Mouse (Mus musculus) intestine, embryonic 15.5 days (tissue): Measurements from ENCODE around the gene Klhl7. TPM values are rescaled to one million over a fixed set of nuclear protein-coding genes. Genes with fewer than 3 reads are reported as not detected.
A peak's percentile ranks its signal among the peaks of the same experiment; 100 is the strongest.

Experiments
- ATAC-seq: fragments of 200-750 bp; cut with Nextera tagmentation; 2 replicates; pipeline ENCODE4 v1.8.0; 2017; ENCODE audit warnings: moderate TSS enrichment, moderate library complexity
- H3K27ac ChIP-seq: fragments of 300-500 bp; sonication (generic); 2 replicates; pipeline ENCODE4 v1.5.1; 2015; ENCODE audit warnings: mild to moderate bottlenecking, inconsistent platforms
- H3K27me3 ChIP-seq: fragments of 300-500 bp; sonication (generic); replicated peaks from 2 replicates; pipeline ENCODE4 v1.6.1; 2015; ENCODE audit warnings: inconsistent platforms
- H3K36me3 ChIP-seq: fragments of 300-500 bp; sonication (generic); 2 replicates; pipeline ENCODE4 v1.6.1; 2015; ENCODE audit warnings: inconsistent platforms
- H3K4me1 ChIP-seq: fragments of 300-500 bp; sonication (generic); replicated peaks from 2 replicates; pipeline ENCODE4 v1.6.1; 2015; ENCODE audit warnings: inconsistent platforms
- H3K4me2 ChIP-seq: fragments of 300-500 bp; sonication (generic); replicated peaks from 2 replicates; pipeline ENCODE4 v1.6.1; 2015; ENCODE audit warnings: mild to moderate bottlenecking, inconsistent platforms
- H3K4me3 ChIP-seq: fragments of 300-500 bp; sonication (generic); replicated peaks from 2 replicates; pipeline ENCODE4 v1.5.1; 2015; ENCODE audit warnings: inconsistent platforms
- H3K9ac ChIP-seq: fragments of 300-500 bp; sonication (generic); 2 replicates; pipeline ENCODE4 v1.6.1; 2015; ENCODE audit warnings: inconsistent platforms
- H3K9me3 ChIP-seq: fragments of 300-500 bp; sonication (generic); 2 replicates; pipeline ENCODE4 v1.6.1; 2016; ENCODE audit warnings: inconsistent platforms
- WGBS: fragments of 180-500 bp; shearing (Covaris S2); methylation state at CpG from one replicate; pipeline ENCODE4 v1.1.7; 2015; 5-methylcytosine and 5-hydroxymethylcytosine counted together
- polyA plus RNA-seq: library from polyadenylated mRNA; unstranded; fragments of >200 nt; fragmentation: Nextera tagmentation; extraction: Ambion mirVana; gene quantifications from 2 replicates; pipeline ENCODE4 v1.2.1, GENCODE M21; 2015

The Klhl7 gene
- polyA plus RNA-seq, 1 experiment from 2014 or later, result 39.5 TPM

DNA sequence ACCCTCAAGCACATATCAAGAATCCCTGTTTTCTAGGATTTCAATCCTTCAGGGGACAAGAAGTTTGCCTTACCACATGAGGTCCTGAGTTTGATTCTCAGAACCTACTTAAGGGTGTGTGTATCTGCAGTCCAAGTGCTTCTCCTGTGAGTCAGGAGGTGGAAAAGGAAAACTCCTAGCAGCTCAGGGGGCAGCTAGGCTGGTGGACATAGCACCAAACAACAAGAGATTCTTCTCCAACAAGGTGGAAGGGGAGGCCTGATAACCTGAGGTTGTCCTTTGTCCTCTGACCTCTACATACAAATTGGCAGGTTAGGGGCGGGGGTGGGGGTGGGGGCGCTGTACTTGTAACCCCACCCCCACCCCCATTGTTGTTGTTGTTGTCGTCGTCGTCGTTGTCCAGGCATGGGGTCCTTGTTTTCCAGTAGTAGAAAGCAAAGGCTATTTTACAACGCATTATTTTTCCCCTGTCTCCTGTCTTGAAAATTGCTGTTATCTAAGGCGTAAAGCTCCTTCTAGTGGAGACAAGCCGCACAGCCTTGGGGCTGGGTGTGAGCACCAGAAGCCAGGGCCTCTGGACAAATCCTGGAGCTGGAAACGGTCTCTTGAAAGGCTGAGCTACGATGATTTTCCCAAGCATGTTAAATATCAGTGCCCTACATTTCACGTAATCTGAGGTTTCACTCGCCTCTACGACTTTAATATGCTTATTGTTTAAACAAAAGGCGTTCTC lies 23.3 kb upstream of the Klhl7 start:
- Histone ChIP-seq H3K9ac (no peak overlapping the region), H3K4me2 (peak overlapping the region; percentile 50), H3K4me3 (peak overlapping the region; percentile 28), H3K27ac (0 out of 2 replicates have a peak overlapping the region, but pooled peaks have one; percentile 48), H3K4me1 (no peaks in the 10 kb centered on the region), H3K9me3 (no peaks in the 10 kb centered on the region), H3K27me3 (0 out of 2 replicates have a peak, but pooled peaks cover 3% of the 10 kb centered on the region), H3K36me3 (no peaks in the 10 kb centered on the region)
- 2% methylated on average over 15 of the region's 15 CpGs for WGBS
- ATAC-seq, result peak; percentile 85

DNA sequence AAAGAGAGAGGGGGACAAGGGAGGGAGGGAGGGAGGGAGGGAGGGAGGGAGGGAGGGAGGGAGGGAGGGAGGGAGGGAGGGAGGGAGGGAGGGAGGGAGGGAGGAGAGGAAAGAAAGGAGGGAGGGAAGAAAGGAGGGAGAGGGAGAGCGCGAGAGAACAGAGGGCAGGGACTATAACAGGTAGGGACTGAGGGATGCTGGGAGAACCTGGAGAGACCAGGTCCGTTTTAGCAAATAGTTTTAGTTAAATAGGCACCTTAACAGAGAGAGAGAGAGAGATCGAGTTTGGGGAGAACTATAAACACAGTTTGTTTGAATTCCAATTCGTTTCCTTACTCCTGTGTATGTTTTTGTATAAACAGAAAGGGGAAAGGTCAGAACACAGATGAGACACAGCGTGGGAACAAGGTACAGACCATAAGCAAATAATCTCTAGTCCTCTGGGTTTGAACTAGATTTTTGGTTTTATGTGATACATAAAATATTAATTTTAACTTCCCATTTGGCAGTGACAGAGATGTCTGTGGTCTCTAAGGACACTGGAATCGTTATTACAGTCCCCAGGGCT lies 22.6 kb upstream of the Klhl7 start:
- ATAC-seq, result no peak
- 12% methylated on average over 7 of the region's 7 CpGs for WGBS
- Histone ChIP-seq H3K36me3 (no peaks in the 10 kb centered on the region), H3K9me3 (no peaks in the 10 kb centered on the region), H3K4me3 (peak overlapping the region; percentile 28; the same call in 1 of the 2 replicates), H3K4me1 (no peaks in the 10 kb centered on the region), H3K4me2 (peak overlapping the region; percentile 50; the same call in 1 of the 2 replicates), H3K27ac (no peak overlapping the region), H3K27me3 (0 out of 2 replicates have a peak, but pooled peaks cover 3% of the 10 kb centered on the region), H3K9ac (no peak overlapping the region)

DNA sequence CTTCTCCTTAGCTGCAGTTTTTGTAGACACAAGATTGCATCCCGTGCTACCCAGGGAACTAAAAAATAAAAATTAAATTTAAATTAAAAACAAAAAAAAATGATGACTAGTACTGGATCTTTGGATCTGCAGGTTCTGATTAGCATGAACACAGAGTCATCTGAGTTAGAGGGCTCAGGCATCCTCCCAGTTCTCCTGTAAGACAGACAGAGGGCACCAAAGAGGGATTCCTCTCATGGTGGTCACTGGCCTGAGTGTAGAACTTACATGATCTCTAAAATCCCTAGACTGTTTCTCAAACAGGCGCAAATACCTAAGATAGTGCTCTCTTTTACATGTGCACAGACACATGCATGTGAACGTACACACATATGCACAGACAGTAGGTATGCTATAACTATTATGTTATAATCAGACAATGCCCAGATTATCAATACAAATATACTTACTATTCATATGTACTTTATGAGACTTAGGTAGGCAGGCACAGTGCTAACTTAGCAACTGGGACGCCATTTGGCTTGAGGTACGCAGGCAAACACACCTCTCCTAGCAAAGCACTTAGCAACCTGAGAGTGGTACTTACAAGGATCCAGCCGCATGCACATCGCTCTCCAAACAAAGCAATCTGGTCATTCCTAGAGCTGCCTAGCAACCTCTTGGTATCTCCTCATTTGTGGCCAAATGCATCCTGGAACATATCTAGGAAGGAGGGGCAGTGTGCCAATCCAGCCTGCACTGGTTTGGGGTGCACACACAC lies 21.8 kb upstream of the Klhl7 start:
- Histone ChIP-seq H3K4me3 (no peak overlapping the region), H3K9ac (no peak overlapping the region), H3K27me3 (0 out of 2 replicates have a peak, but pooled peaks cover 3% of the 10 kb centered on the region), H3K4me2 (no peak overlapping the region), H3K36me3 (no peaks in the 10 kb centered on the region), H3K9me3 (no peaks in the 10 kb centered on the region), H3K4me1 (no peaks in the 10 kb centered on the region), H3K27ac (no peak overlapping the region)
- 0 out of 2 replicates have a peak, but pooled peaks have one; percentile 28 for ATAC-seq
- 75% methylated on average over 7 of the region's 7 CpGs for WGBS

DNA sequence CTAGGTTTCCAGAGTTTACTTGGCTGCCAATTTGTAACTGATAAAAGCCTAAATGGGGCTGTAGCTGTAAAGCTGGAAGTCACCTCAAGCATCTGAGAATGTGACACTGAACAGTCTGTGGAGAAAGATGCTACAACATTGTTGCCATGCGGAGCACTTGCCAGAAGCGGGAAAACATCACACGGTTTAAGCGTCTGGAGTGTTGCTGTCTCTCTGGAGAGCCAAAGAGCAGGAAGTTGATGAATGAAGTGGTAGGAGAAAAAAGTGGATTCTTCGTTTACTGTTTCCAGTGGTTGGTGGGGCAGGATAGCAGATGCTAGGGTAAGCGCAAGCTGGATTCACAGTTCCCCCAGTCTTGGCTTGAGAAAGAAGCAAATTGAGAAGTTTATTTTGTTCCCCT lies 19.6 kb upstream of the Klhl7 start:
- Histone ChIP-seq H3K27ac (no peak overlapping the region), H3K36me3 (no peaks in the 10 kb centered on the region), H3K4me2 (no peak overlapping the region), H3K4me1 (no peaks in the 10 kb centered on the region), H3K27me3 (0 out of 2 replicates have a peak, but pooled peaks cover 3% of the 10 kb centered on the region), H3K9ac (no peak overlapping the region), H3K4me3 (no peak overlapping the region), H3K9me3 (no peaks in the 10 kb centered on the region)
- WGBS, result 47% methylated on average over 6 of the region's 6 CpGs
- ATAC-seq, result no peak

DNA sequence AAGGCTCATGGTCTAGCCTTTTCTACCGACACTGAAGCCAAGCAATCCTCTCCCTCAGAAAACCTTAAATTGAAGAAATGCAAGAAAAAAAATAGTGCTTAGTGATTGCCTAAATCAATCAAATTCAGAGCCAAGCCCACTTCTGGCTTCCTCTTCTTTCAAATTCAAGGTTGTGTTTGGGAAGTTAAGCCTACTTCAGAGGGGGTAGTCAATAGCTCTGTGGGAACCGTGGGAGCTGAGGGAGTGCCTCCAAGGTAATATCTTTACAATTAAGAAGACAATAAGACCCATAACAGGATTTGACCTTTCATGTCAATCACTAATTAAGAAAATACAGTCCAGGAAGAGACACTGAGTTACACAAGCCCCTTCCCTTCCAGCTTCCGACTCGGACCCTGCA lies 15.6 kb upstream of the Klhl7 start:
- 84% methylated on average over 4 of the region's 4 CpGs for WGBS
- Histone ChIP-seq H3K27me3 (0 out of 2 replicates have a peak, but pooled peaks cover 3% of the 10 kb centered on the region), H3K27ac (no peak overlapping the region), H3K9ac (no peak overlapping the region), H3K4me2 (no peak overlapping the region), H3K4me3 (no peak overlapping the region), H3K4me1 (no peaks in the 10 kb centered on the region), H3K9me3 (no peaks in the 10 kb centered on the region), H3K36me3 (no peaks in the 10 kb centered on the region)
- ATAC-seq, result no peak

DNA sequence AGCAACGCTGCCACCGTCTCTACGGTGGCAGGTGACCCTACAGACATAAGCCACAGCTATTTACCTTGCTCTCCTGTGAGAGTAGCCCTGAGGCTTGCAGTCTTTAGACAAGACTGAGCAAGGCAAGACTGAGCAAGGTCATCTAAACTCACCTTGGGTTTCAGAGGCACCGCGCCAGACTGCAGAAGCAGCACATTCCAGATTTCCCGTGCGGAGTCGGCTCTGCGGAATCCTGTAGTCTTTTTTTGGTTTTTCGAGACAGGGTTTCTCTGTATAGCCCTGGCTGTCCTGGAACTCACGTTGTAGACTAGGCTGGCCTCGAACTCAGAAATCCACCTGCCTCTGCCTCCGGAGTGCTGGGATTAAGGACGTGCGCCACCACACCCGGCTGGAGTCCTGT lies 14.2 kb upstream of the Klhl7 start:
- Histone ChIP-seq H3K9me3 (no peaks in the 10 kb centered on the region), H3K4me3 (no peak overlapping the region), H3K4me1 (no peaks in the 10 kb centered on the region), H3K27ac (no peak overlapping the region), H3K36me3 (no peaks in the 10 kb centered on the region), H3K9ac (no peak overlapping the region), H3K27me3 (0 out of 2 replicates have a peak, but pooled peaks cover under 1% of the 10 kb centered on the region), H3K4me2 (no peak overlapping the region)
- no peak for ATAC-seq
- 88% methylated on average over 16 of the region's 16 CpGs for WGBS

DNA sequence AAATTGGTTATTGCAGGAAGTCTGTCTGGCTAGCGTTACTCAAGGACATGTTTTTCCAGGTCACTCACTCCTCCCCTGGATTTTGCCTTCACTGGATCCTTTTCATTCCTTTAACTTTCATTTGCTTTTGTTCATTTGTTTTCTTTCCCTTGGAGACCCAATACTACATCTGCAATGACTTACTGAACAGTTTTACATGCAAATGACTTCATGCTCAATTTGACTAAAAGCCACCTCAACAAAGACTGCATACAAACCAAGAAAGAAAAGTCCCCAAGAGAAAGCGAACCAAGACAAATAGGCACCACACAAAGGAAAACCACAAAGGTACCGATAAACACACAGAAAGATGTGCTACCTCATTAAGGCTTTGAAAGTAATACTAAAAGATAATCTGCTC lies 13.5 kb upstream of the Klhl7 start:
- Histone ChIP-seq H3K27ac (no peak overlapping the region), H3K4me2 (no peak overlapping the region), H3K36me3 (no peaks in the 10 kb centered on the region), H3K4me1 (no peaks in the 10 kb centered on the region), H3K9ac (no peak overlapping the region), H3K9me3 (no peaks in the 10 kb centered on the region), H3K4me3 (no peak overlapping the region), H3K27me3 (no peaks in the 10 kb centered on the region)
- WGBS, result 77% methylated on average over 3 of the region's 3 CpGs
- ATAC-seq, result no peak

DNA sequence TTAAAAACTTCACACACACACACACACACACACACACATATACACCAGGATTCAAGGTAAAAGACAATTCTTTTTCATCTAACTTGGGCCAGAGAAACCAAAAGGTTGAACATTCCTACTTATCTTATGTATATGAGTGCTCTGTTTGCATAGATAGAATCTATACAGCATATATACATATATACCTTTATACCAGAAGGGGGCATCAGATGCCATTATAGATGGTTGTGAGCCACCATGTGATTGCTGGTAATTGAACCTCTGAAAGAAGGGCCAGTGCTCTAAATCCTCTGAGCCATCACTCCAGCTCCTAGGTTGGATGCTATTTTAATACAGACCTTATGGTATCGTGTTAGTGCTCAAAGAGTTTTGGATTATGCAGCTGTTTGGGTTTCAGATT lies 12.0 kb upstream of the Klhl7 start:
- Histone ChIP-seq H3K4me1 (no peaks in the 10 kb centered on the region), H3K27ac (no peak overlapping the region), H3K4me3 (no peak overlapping the region), H3K9ac (no peak overlapping the region), H3K27me3 (no peaks in the 10 kb centered on the region), H3K9me3 (no peaks in the 10 kb centered on the region), H3K4me2 (no peak overlapping the region), H3K36me3 (no peaks in the 10 kb centered on the region)
- no peak for ATAC-seq
- 79% methylated on average over 1 of the region's 1 CpGs for WGBS

GRCm38 (mm10) chr5:24092496-24092895 lies 7.9 kb upstream of the Klhl7 start:
- H3K4me3 ChIP-seq, result no peak overlapping the region
- H3K9me3 ChIP-seq, result no peaks in the 10 kb centered on the region
- no peak overlapping the region for H3K9ac ChIP-seq
- H3K36me3 ChIP-seq, result no peaks in the 10 kb centered on the region
- 74% methylated on average over 3 of the region's 3 CpGs for WGBS
- H3K4me2 ChIP-seq, result no peak overlapping the region
- no peak for ATAC-seq
- no peaks in the 10 kb centered on the region for H3K4me1 ChIP-seq
- H3K27me3 ChIP-seq, result no peaks in the 10 kb centered on the region
- H3K27ac ChIP-seq, result no peak overlapping the region

DNA sequence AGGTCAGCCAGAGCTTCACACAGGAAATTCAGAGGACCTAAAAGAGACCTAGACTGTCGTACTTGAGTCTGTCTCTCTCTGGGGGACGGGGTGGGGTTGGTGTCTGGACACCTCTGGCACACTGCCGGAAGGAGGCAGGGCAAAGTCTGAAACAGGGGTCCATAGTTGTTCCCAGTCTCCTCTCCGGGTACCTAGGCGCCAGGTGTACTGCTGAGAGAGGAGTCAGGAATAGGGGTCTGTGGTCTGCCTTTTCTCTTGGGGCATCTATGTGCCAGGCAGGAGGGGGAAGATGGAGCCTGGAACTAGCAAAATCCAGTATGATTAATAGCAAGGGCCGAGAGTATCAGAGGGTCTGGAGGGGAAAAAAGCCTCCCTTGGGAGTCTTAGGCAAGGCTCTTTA lies 5.0 kb upstream of the Klhl7 start:
- no peak for ATAC-seq

DNA sequence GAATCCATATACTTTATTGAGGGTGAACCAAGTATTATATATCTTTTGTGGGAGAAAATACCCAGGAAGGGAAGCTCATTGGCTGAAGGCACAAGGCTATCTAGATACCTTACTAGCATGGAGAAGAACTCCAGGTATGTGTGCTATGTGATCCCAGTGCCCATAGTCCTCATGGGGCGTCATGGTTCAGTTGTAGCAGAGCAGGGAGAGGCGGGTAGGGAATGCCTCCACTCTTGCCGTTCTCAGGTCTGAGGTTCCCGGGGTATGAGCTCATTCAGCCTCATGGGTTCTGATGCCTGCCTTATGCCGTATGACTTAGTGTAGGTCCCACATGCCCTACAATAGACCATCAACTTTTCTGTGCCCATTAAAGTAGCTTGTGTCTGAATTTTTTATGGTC lies 4.5 kb upstream of the Klhl7 start:
- WGBS, result 66% methylated on average over 5 of the region's 5 CpGs
- Histone ChIP-seq H3K4me2 (no peak overlapping the region), H3K27me3 (no peaks in the 10 kb centered on the region), H3K4me1 (no peaks in the 10 kb centered on the region), H3K9me3 (no peaks in the 10 kb centered on the region), H3K9ac (no peak overlapping the region), H3K4me3 (no peak overlapping the region), H3K27ac (no peak overlapping the region), H3K36me3 (no peaks in the 10 kb centered on the region)
- no peak for ATAC-seq

More for the DNA sequence above, 5.0 kb upstream of the Klhl7 start:
- Histone ChIP-seq H3K4me2 (no peak overlapping the region), H3K36me3 (no peaks in the 10 kb centered on the region), H3K27ac (no peak overlapping the region), H3K9ac (no peak overlapping the region), H3K4me3 (no peak overlapping the region), H3K4me1 (no peaks in the 10 kb centered on the region), H3K9me3 (no peaks in the 10 kb centered on the region), H3K27me3 (no peaks in the 10 kb centered on the region)
- 77% methylated on average over 6 of the region's 6 CpGs for WGBS

- Histone ChIP-seq H3K9me3 (no peaks in the 10 kb centered on the region), H3K4me1 (no peaks in the 10 kb centered on the region), H3K4me2 (peak overlapping the region; percentile 77), H3K27ac (peak overlapping the region; percentile 86), H3K9ac (peak overlapping the region; percentile 74), H3K36me3 (no peaks in the 10 kb centered on the region), H3K4me3 (peak overlapping the region; percentile 82), H3K27me3 (no peaks in the 10 kb centered on the region)
- peak; percentile 90 for ATAC-seq
- WGBS, result 0% methylated on average over 46 of the region's 46 CpGs
Measured at GRCm38 (mm10) chr5:24100810-24101311, 456 bp downstream of the Klhl7 start.
